Mouse (Mus musculus) neural tube, embryonic 13.5 days (tissue): ENCODE data around the gene Olfr1537. TPM values are rescaled to one million over a fixed set of nuclear protein-coding genes. Genes with fewer than 3 reads are reported as not detected.

Experiments
- ATAC-seq: fragments of 200-750 bp; cut with Nextera tagmentation; 2 replicates; pipeline ENCODE4 v1.8.0; 2017; ENCODE audit warnings: low read depth, mild to moderate bottlenecking, moderate TSS enrichment, moderate library complexity
- H3K27ac ChIP-seq: fragments of 300-500 bp; sonication (generic); replicated peaks from 2 replicates; pipeline ENCODE4 v1.5.1; 2015; ENCODE audit warnings: moderate library complexity, mild to moderate bottlenecking, inconsistent platforms
- H3K27me3 ChIP-seq: fragments of 300-500 bp; sonication (generic); 2 replicates; pipeline ENCODE4 v1.6.1; 2015; ENCODE audit warnings: mild to moderate bottlenecking, inconsistent platforms
- H3K36me3 ChIP-seq: fragments of 300-500 bp; sonication (generic); 2 replicates; pipeline ENCODE4 v1.6.1; 2015; ENCODE audit warnings: mild to moderate bottlenecking, inconsistent platforms
- H3K4me1 ChIP-seq: fragments of 300-500 bp; sonication (generic); replicated peaks from 2 replicates; pipeline ENCODE4 v1.6.1; 2015; ENCODE audit warnings: inconsistent platforms
- H3K4me2 ChIP-seq: fragments of 300-500 bp; sonication (generic); 2 replicates; pipeline ENCODE4 v1.6.1; 2015; ENCODE audit warnings: inconsistent platforms, mild to moderate bottlenecking, moderate library complexity
- H3K4me3 ChIP-seq: fragments of 300-500 bp; sonication (generic); 2 replicates; pipeline ENCODE4 v1.5.1; 2015; ENCODE audit warnings: mild to moderate bottlenecking, inconsistent platforms
- H3K9ac ChIP-seq: fragments of 300-500 bp; sonication (generic); 2 replicates; pipeline ENCODE4 v1.6.1; 2015; ENCODE audit warnings: moderate library complexity, mild to moderate bottlenecking, inconsistent platforms
- H3K9me3 ChIP-seq: fragments of 300-500 bp; sonication (generic); 2 replicates; pipeline ENCODE4 v1.6.1; 2016; ENCODE audit warnings: inconsistent platforms
- WGBS: fragments of 180-500 bp; shearing (Covaris S2); methylation state at CpG from one replicate; pipeline ENCODE4 v1.1.7; 2015; 5-methylcytosine and 5-hydroxymethylcytosine counted together
- polyA plus RNA-seq: library from polyadenylated mRNA; unstranded; fragments of >200 nt; fragmentation: Nextera tagmentation; extraction: Ambion mirVana; gene quantifications from 2 replicates; pipeline ENCODE4 v1.2.1, GENCODE M21; 2015

The Olfr1537 gene
- polyA plus RNA-seq = not detected in 2 replicates

DNA sequence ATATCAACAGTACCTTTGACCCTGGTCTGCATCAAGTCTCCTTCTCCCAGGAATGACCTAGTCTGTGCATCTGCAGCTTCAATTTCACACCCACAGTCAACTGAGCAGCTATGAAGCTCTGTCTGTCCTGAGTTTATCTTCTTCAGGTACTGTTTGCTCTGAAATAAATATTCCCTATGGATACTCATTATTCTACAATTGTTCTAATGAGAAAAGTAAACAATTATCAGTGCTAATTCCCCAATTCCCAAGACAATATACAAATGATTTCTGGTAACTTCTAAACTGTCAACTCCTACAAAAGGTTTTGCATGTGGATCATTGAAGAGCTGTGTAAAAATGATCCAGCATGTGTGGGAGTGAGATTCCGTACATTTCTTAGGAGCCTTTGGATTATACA, at the start of gene Olfr1537:
TSS of gene Olfr1537 (minus strand) at position 101 of the 400 bp plus-strand sequence.
- no peaks in the 10 kb centered on the region for H3K27me3 ChIP-seq

GRCm38 (mm10) chr9:39287136-39287535, 37.3 kb upstream of the Olfr1537 start:
- H3K4me2 ChIP-seq = no peak overlapping the region
- no peak overlapping the region for H3K4me3 ChIP-seq
- H3K27ac ChIP-seq = no peak overlapping the region
- no peak for ATAC-seq
- no peaks in the 10 kb centered on the region for H3K27me3 ChIP-seq
- H3K4me1 ChIP-seq = no peaks in the 10 kb centered on the region
- no peaks in the 10 kb centered on the region for H3K9me3 ChIP-seq
- 83% methylated on average over 2 of the region's 2 CpGs for WGBS
- no peaks in the 10 kb centered on the region for H3K36me3 ChIP-seq
- no peak overlapping the region for H3K9ac ChIP-seq

More for the DNA sequence above, at the start of gene Olfr1537:
- no peak within 1 kb of the TSS for H3K27ac ChIP-seq
- no peaks in the 10 kb centered on the region for H3K36me3 ChIP-seq
- H3K9me3 ChIP-seq = no peaks in the 10 kb centered on the region
- H3K4me2 ChIP-seq = no peak within 1 kb of the TSS
- no peaks in the 10 kb centered on the region for H3K4me1 ChIP-seq
- H3K4me3 ChIP-seq = no peak within 1 kb of the TSS
- 91% methylated on average over 1 of the region's 1 CpGs for WGBS
- ATAC-seq = no peak
- H3K9ac ChIP-seq = no peak within 1 kb of the TSS

DNA sequence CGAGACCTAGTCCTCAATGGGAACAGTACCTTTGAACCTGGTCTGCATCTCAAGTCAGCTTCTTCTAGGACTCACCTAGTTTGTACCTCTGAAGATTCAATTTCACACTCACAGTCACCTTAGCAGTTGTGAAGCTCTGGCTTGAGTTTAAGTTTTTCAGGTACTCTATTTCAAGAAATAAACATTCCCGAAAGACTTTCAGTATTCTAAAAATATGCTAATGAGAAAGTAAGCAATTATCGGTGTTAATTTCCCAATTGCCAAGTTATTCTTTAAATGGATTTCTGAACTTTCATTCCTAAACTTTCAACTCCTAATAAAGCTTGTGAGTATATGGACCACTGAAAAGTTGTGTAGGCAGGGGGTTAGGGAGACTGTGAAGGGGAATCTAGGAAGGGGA, 26.9 kb upstream of the Olfr1537 start, which contains the start of gene Olfr945:
TSS of gene Olfr945 (minus strand) at position 101 of the 400 bp plus-strand sequence.
- Histone ChIP-seq H3K4me3 (no peak within 1 kb of the TSS), H3K9ac (no peak within 1 kb of the TSS), H3K27me3 (no peaks in the 10 kb centered on the region), H3K27ac (no peak within 1 kb of the TSS), H3K4me1 (no peaks in the 10 kb centered on the region), H3K36me3 (no peaks in the 10 kb centered on the region), H3K9me3 (no peaks in the 10 kb centered on the region), H3K4me2 (no peak within 1 kb of the TSS)
- no peak for ATAC-seq
- 89% methylated on average over 3 of the region's 3 CpGs for WGBS

DNA sequence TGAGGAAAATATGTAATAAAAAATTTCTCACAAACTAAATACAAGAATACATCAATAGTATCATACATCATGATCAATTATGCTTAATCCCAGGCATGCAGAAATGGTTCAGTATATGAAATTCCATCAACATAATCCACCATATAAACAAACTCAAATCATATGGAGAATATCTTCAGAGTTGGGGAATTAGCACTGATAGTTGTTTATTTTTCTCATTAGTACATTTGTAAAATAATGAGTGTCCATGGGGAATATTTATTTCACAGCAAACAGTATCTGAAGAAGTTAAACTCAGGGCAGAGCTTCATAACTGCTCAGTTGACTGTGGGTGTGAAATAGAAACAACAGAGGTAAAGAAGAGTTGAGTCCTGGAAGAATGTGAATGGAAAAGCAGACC, 48.2 kb downstream of the Olfr1537 start, which contains the start of gene Olfr944:
TSS of gene Olfr944 (plus strand) at position 301 of the 400 bp plus-strand sequence.
- H3K4me2 ChIP-seq = no peak within 1 kb of the TSS
- no peak within 1 kb of the TSS for H3K27ac ChIP-seq
- H3K4me1 ChIP-seq = no peaks in the 10 kb centered on the region
- no peak within 1 kb of the TSS for H3K4me3 ChIP-seq
- ATAC-seq = no peak
- no peaks in the 10 kb centered on the region for H3K9me3 ChIP-seq
- no peaks in the 10 kb centered on the region for H3K36me3 ChIP-seq
- H3K9ac ChIP-seq = no peak within 1 kb of the TSS
- no peaks in the 10 kb centered on the region for H3K27me3 ChIP-seq

Other genes with a start within 250 kb of the Olfr1537 start
- not detected in 2 replicates for gene Olfr146, start 226.6 kb downstream of the Olfr1537 start, polyA plus RNA-seq
- not detected in 2 replicates for gene Olfr937, start 185.0 kb downstream of the Olfr1537 start, polyA plus RNA-seq
- gene Olfr938, start 171.1 kb downstream of the Olfr1537 start, polyA plus RNA-seq = not detected in 2 replicates
- gene Olfr27, start 121.9 kb downstream of the Olfr1537 start, polyA plus RNA-seq = not detected in 2 replicates
- gene Olfr943, start 83.7 kb downstream of the Olfr1537 start, polyA plus RNA-seq = not detected in 2 replicates
- gene Olfr944, start 48.1 kb downstream of the Olfr1537 start, polyA plus RNA-seq = not detected in 2 replicates
- not detected in 2 replicates for gene Olfr945, start 26.8 kb upstream of the Olfr1537 start, polyA plus RNA-seq
- not detected in 2 replicates for gene Olfr948, start 76.1 kb upstream of the Olfr1537 start, polyA plus RNA-seq
- not detected in 2 replicates for gene Olfr951, start 137.4 kb upstream of the Olfr1537 start, polyA plus RNA-seq
- gene Olfr952, start 177.2 kb upstream of the Olfr1537 start, polyA plus RNA-seq = not detected in 2 replicates
- gene Olfr954, start 206.7 kb upstream of the Olfr1537 start, polyA plus RNA-seq = not detected in 2 replicates
- not detected in 2 replicates for gene Olfr955, start 221.9 kb upstream of the Olfr1537 start, polyA plus RNA-seq
- gene Olfr44, start 244.0 kb upstream of the Olfr1537 start, polyA plus RNA-seq = not detected in 2 replicates